Mouse (Mus musculus) lung, postnatal 0 days (tissue): Measurements from ENCODE around the gene Cdt1. TPM values are rescaled to one million over a fixed set of nuclear protein-coding genes. Genes with fewer than 3 reads are reported as not detected.

Source experiments
- ATAC-seq: fragments of 200-750 bp; cut with Nextera tagmentation; 2 replicates; pipeline ENCODE4 v1.8.0; 2017; ENCODE audit warnings: moderate library complexity
- DNase-seq: peaks from one replicate; pipeline ENCODE4 v3.0.0-alpha.2; 2016; ENCODE audit warnings: low spot score
- H3K27ac ChIP-seq: fragments of 300-500 bp; sonication (generic); 2 replicates; pipeline ENCODE4 v1.5.1; 2014; ENCODE audit warnings: antibody characterized with exemption, mild to moderate bottlenecking, low read length, mixed read lengths
- H3K27me3 ChIP-seq: fragments of 300-500 bp; sonication (generic); replicated peaks from 2 replicates; pipeline ENCODE4 v1.6.1; 2014; ENCODE audit warnings: low read length, mixed read lengths; ENCODE audit not compliant: insufficient read depth
- H3K36me3 ChIP-seq: fragments of 300-500 bp; sonication (generic); 2 replicates; pipeline ENCODE4 v1.6.1; 2014; ENCODE audit warnings: low read length, mixed read lengths; ENCODE audit not compliant: insufficient read depth
- H3K4me1 ChIP-seq: fragments of 300-500 bp; sonication (generic); 2 replicates; pipeline ENCODE4 v1.6.1; 2014; ENCODE audit warnings: antibody characterized with exemption, low read depth, low read length, mixed read lengths; ENCODE audit not compliant: insufficient read depth
- H3K4me2 ChIP-seq: fragments of 300-500 bp; sonication (generic); replicated peaks from 2 replicates; pipeline ENCODE4 v1.6.1; 2014; ENCODE audit warnings: low read depth, mild to moderate bottlenecking, low read length, moderate library complexity, mixed read lengths
- H3K4me3 ChIP-seq: fragments of 300-500 bp; sonication (generic); 2 replicates; pipeline ENCODE4 v1.5.1; 2014; ENCODE audit warnings: low read depth, low read length
- H3K9ac ChIP-seq: fragments of 300-500 bp; sonication (generic); replicated peaks from 2 replicates; pipeline ENCODE4 v1.6.1; 2014; ENCODE audit warnings: low read depth, mild to moderate bottlenecking
- H3K9me3 ChIP-seq: fragments of 300-500 bp; sonication (generic); 2 replicates; pipeline ENCODE4 v1.6.1; 2016; ENCODE audit warnings: low read length, mixed read lengths
- CTCF ChIP-seq: IDR thresholded peaks from 2 replicates; pipeline ENCODE4 v1.5.1; 2016; ENCODE audit warnings: antibody characterized with exemption, mild to moderate bottlenecking
- EP300 ChIP-seq: IDR thresholded peaks from 2 replicates; pipeline ENCODE4 v1.6.1; 2016; ENCODE audit warnings: antibody characterized with exemption, mild to moderate bottlenecking, control low read depth
- WGBS: fragments of 180-500 bp; shearing (Covaris S2); extraction: QIAGEN DNeasy Blood & Tissue Kit; methylation state at CpG from one replicate; pipeline ENCODE4 v1.1.7; 2014; 5-methylcytosine and 5-hydroxymethylcytosine counted together
- polyA plus RNA-seq: library from polyadenylated mRNA; unstranded; fragments of >200 nt; fragmentation: Nextera tagmentation; extraction: Ambion mirVana; gene quantifications from 2 replicates; pipeline ENCODE4 v1.2.1, GENCODE M21; 2015

The Cdt1 gene
- polyA plus RNA-seq, result 7.4 and 7.7 TPM in 2 replicates

DNA sequence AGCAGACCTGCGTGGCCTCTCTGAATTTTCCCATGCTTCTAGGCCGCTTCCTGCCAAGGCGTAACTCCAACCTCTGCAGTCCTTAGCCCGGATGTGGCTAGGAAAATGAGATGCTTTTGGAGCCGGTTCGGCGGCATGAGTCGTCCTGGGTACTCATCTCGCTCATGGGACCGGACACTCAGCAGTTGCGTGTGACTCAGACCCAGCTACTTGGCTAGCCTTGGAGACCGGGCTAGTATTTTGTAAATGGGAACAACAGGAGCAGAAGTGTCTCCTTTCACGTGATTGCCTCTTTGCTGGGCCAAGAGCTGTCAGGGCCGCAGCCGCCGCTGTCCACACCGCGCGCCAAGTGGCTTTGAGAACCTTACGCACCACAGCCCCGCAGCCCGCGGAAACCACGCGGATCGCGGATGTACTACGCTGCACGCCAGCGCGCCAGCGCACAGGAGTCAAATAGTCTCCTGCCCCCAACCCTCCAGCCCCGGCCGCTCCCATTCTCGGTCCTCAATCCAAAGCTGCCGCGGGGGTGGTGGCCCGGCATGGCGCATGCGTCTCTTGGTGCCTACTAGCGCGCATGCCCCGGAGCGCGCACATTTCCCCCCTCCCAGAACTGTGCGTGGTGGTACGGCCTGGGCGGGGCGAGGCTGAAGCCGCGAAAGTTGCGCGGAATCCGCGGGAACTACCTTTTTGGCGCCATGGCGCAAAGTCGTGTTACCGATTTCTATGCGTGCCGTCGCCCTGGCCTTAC, at the start of gene Cdt1:
Cdt1 (plus strand) TSS at position 655 of the 748 bp plus-strand sequence.
- under 1% methylated on average over 58 of the region's 62 CpGs for WGBS
- DNase-seq (peak; percentile 98), ATAC-seq (peak; percentile 97)
- Histone ChIP-seq H3K27me3 (no peaks in the 10 kb centered on the region), H3K9ac (peak within 1 kb of the TSS; percentile 73), H3K9me3 (no peaks in the 10 kb centered on the region), H3K36me3 (no peaks in the 10 kb centered on the region), H3K4me3 (peak within 1 kb of the TSS; percentile 74), H3K4me1 (peaks cover 10% of the 10 kb centered on the region; the same call in 1 of the 2 replicates), H3K4me2 (peak within 1 kb of the TSS; percentile 83), H3K27ac (peak within 1 kb of the TSS; percentile 90)
- no peak; the same call in 1 of the 2 replicates for TF ChIP-seq CTCF
- TF ChIP-seq EP300, result 0 out of 2 replicates have a peak, but pooled peaks have one; percentile 29

DNA sequence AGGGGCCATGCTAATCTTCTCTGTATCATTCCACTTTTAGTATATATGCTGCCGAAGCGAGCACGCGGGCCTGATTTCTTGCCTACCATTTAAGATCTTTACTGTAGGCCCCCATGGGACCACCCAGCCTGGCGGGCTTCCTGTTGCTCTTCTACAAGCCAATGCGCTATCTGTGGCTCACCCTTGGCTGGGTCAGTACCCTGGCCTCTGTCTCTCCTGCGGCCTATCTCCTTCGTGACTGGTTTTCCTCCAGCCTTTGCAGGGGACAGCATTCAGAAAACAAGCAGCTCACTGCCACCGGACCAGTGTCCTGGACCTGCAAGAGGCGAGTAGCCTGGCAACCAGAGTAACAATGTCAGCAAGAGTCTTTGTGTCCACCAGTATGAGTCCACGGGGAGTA, 47.2 kb upstream of the Cdt1 start:
- H3K4me2 ChIP-seq, result no peak overlapping the region
- ATAC-seq, result no peak
- peaks cover 50% of the 10 kb centered on the region for H3K4me1 ChIP-seq
- H3K36me3 ChIP-seq, result no peaks in the 10 kb centered on the region
- no peak for DNase-seq
- H3K27me3 ChIP-seq, result no peaks in the 10 kb centered on the region
- TF ChIP-seq EP300, result no peak
- TF ChIP-seq CTCF, result no peak
- H3K9ac ChIP-seq, result no peak overlapping the region
- WGBS, result 61% methylated on average over 11 of the region's 11 CpGs
- H3K9me3 ChIP-seq, result no peaks in the 10 kb centered on the region
- H3K27ac ChIP-seq, result peak overlapping the region; percentile 63
- no peak overlapping the region for H3K4me3 ChIP-seq

DNA sequence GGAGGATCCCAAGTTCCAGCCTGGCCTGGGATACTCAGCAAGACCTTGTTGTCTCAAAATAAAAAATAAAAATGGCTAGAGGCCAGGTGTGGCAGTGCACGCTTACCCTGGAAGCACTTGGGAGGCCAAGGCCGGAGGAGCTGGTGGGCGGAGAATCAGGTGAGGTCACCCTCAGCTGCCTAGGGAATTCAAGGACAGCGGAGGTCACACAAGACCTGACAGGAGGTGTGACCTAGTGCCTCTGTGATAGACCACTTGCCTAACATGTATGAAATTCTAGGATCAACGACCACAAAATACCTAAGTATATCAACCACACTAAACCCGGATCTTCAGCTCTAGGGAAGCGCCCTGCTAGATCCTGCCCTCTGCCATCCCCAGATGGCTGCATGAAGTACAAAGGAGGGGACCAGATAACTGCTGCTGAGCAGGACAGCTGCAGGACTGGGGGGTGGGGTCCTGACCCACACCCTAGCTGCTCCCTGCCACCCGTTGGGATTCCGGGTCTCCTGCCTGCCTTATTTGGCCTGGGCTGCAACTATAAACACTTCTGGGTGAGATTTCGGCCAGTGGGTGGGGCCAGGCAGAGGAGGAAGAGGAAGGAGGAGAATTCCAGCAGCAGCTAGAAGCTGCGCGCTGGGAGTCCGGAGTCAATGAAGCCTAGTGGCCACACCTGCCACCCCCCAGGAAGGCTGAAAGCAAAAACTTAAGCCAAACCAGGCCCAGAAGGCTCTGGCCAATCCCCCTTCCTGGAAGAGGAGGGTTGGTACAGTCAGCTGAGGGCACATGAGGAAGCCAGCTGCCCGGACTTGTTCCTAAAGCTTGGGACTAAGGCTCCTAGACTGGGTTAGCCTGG, 44.8 kb upstream of the Cdt1 start:
- H3K4me2 ChIP-seq, result peak overlapping the region; percentile 25
- peak overlapping the region; percentile 81 for H3K27ac ChIP-seq
- H3K4me1 ChIP-seq, result peaks cover 61% of the 10 kb centered on the region
- 32% methylated on average over 14 of the region's 14 CpGs for WGBS
- ATAC-seq (peak; percentile 45), DNase-seq (peak; percentile 85)
- H3K36me3 ChIP-seq, result no peaks in the 10 kb centered on the region
- H3K9me3 ChIP-seq, result no peaks in the 10 kb centered on the region
- H3K9ac ChIP-seq, result peak overlapping the region; percentile 36
- H3K4me3 ChIP-seq, result no peak overlapping the region
- TF ChIP-seq EP300, result peak; percentile 71
- no peak for TF ChIP-seq CTCF
- no peaks in the 10 kb centered on the region for H3K27me3 ChIP-seq

DNA sequence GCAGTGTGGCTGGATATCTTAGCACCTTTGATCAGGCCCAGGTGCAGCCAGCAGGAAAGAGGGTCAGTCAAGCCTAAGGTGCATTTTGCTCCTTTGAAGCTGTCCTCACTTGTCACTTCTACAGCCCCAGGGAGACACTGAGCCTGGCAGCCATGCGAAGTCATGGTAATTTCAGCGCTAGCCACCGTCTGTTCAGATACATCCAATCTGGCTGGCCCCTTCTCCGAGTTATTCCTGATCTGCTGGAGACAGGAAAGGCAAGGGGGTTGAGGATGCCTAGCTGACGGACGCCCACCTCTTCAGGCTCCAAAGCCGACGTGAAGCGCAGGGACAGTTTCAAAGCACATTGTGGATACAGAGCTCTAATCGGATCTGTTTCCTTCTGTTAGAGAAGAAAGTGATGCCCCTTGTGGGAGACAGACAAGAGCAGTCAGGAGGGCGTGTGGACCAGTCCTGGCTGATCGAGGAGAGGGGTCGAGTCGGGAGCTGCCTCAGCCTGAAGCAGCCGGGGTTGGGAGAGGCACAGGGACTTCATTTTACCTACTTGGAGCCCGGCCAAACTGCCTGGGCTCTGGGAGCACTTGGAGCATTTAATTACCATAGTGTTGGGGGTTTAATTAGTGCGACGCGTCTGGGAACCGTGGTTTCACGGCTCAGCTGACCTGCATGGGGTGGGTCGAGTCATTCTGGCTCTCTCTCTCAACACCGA, 44.0 kb upstream of the Cdt1 start:
- peak overlapping the region; percentile 36 for H3K9ac ChIP-seq
- no peaks in the 10 kb centered on the region for H3K9me3 ChIP-seq
- H3K4me1 ChIP-seq, result peaks cover 54% of the 10 kb centered on the region

DNA sequence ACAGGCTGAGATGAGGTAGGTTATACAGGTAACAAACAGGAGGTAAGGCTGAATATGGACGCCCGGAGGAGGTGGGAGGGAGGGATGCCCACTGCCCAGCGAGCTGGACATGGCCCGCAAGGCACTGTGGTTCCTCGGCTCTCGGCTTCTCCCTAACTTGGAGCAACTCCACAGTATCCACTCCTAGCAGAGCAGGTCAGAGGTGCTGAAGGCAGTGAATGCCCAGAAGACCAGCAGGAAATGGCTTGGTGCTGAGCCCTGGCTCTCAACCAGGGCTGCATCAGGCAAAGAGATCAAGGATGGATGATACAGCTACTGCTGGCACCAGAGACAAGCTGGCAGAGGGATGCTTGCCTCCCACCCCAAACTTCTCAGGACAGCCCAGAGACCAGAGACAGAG, 43.3 kb upstream of the Cdt1 start:
- H3K4me2 ChIP-seq, result no peak overlapping the region
- H3K9me3 ChIP-seq, result no peaks in the 10 kb centered on the region
- TF ChIP-seq CTCF, result no peak
- no peak for TF ChIP-seq EP300
- no peaks in the 10 kb centered on the region for H3K27me3 ChIP-seq
- H3K27ac ChIP-seq, result peak overlapping the region; percentile 81; the same call in 1 of the 2 replicates
- ATAC-seq (no peak), DNase-seq (peak; percentile 4)
- H3K4me1 ChIP-seq, result peaks cover 50% of the 10 kb centered on the region
- no peak overlapping the region for H3K9ac ChIP-seq
- H3K4me3 ChIP-seq, result no peak overlapping the region
- 51% methylated on average over 6 of the region's 6 CpGs for WGBS
- H3K36me3 ChIP-seq, result no peaks in the 10 kb centered on the region

More for the DNA sequence above, 44.0 kb upstream of the Cdt1 start:
- ATAC-seq (no peak), DNase-seq (peak; percentile 19)
- 20% methylated on average over 23 of the region's 23 CpGs for WGBS
- Histone ChIP-seq H3K4me2 (peak overlapping the region; percentile 25), H3K4me3 (no peak overlapping the region), H3K27ac (peak overlapping the region; percentile 81), H3K27me3 (no peaks in the 10 kb centered on the region), H3K36me3 (no peaks in the 10 kb centered on the region)
- TF ChIP-seq EP300, result no peak
- no peak for TF ChIP-seq CTCF

DNA sequence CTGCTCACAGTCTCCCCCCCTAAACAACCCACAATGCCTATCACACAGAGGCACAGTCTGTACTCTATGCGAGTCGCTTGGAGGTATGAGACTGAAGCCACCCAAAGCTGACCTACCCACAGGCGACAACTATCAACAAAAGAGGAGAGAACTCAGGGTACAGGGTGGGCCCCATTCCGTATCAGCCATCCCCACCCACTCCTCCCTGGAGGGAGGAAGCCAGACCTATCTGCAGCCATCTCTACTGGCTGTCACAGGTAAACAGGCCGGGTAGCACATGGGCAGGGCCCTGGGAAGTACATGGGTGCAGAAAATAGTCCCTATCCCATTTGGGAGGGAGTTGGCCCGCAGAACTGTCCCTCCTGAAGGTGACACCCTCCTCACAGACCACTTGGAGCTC, 42.8 kb upstream of the Cdt1 start:
- Histone ChIP-seq H3K4me3 (no peak overlapping the region), H3K4me2 (no peak overlapping the region), H3K4me1 (peaks cover 46% of the 10 kb centered on the region), H3K9me3 (no peaks in the 10 kb centered on the region), H3K27me3 (no peaks in the 10 kb centered on the region), H3K9ac (no peak overlapping the region), H3K27ac (peak overlapping the region; percentile 90; the same call in 1 of the 2 replicates), H3K36me3 (no peaks in the 10 kb centered on the region)
- ATAC-seq (no peak), DNase-seq (no peak)
- TF ChIP-seq EP300 (peak; percentile 41; the same call in 1 of the 2 replicates), CTCF (no peak)
- WGBS, result 65% methylated on average over 6 of the region's 6 CpGs
